Mouse (Mus musculus) embryonic facial prominence, embryonic 12.5 days (tissue): ENCODE measurements around the gene Ipo5. TPM values are rescaled to one million over a fixed set of nuclear protein-coding genes. Genes with fewer than 3 reads are reported as not detected.

Source experiments
- ATAC-seq: fragments of 200-750 bp; cut with Nextera tagmentation; 2 replicates; pipeline ENCODE4 v1.8.0; 2017; ENCODE audit not compliant: insufficient number of reproducible peaks, insufficient read depth, low FRiP score, low TSS enrichment
- H3K27ac ChIP-seq: fragments of 300-500 bp; sonication (generic); 2 replicates; pipeline ENCODE4 v1.5.1; 2016; ENCODE audit warnings: mild to moderate bottlenecking
- H3K27me3 ChIP-seq: fragments of 300-500 bp; sonication (generic); 2 replicates; pipeline ENCODE4 v1.6.1; 2016; ENCODE audit warnings: mild to moderate bottlenecking, moderate library complexity
- H3K36me3 ChIP-seq: fragments of 300-500 bp; sonication (generic); 2 replicates; pipeline ENCODE4 v1.6.1; 2016; ENCODE audit warnings: mild to moderate bottlenecking
- H3K4me1 ChIP-seq: fragments of 300-500 bp; sonication (generic); 2 replicates; pipeline ENCODE4 v1.6.1; 2016
- H3K4me2 ChIP-seq: fragments of 300-500 bp; sonication (generic); replicated peaks from 2 replicates; pipeline ENCODE4 v1.6.1; 2016; ENCODE audit warnings: mild to moderate bottlenecking, moderate library complexity
- H3K4me3 ChIP-seq: fragments of 300-500 bp; sonication (generic); 2 replicates; pipeline ENCODE4 v1.5.1; 2016; ENCODE audit warnings: mild to moderate bottlenecking
- H3K9ac ChIP-seq: fragments of 300-500 bp; sonication (generic); 2 replicates; pipeline ENCODE4 v1.6.1; 2016; ENCODE audit warnings: mild to moderate bottlenecking, moderate library complexity
- H3K9me3 ChIP-seq: fragments of 300-500 bp; sonication (generic); 2 replicates; pipeline ENCODE4 v1.6.1; 2016; ENCODE audit warnings: mild to moderate bottlenecking, moderate library complexity
- WGBS: fragments of 180-500 bp; shearing (Covaris S2); methylation state at CpG from one replicate; pipeline ENCODE4 v1.1.7; 2016; 5-methylcytosine and 5-hydroxymethylcytosine counted together
- polyA plus RNA-seq: library from polyadenylated mRNA; unstranded; fragments of >200 nt; fragmentation: Nextera tagmentation; extraction: Ambion mirVana; gene quantifications from 2 replicates; pipeline ENCODE4 v1.2.1, GENCODE M21; 2016

Gene Ipo5
- polyA plus RNA-seq, result 100 and 102 TPM in 2 replicates

GRCm38 (mm10) chr14:120910733-120911324 is at the start of gene Ipo5:
Gene Ipo5, plus strand, starts transcription at chr14:120911224.
- peak; percentile 97 for ATAC-seq
- under 1% methylated on average over 75 of the region's 83 CpGs for WGBS
- Histone ChIP-seq H3K27me3 (no peaks in the 10 kb centered on the region), H3K4me1 (peaks cover 12% of the 10 kb centered on the region; the same call in 1 of the 2 replicates), H3K36me3 (no peaks in the 10 kb centered on the region), H3K27ac (peak within 1 kb of the TSS; percentile 89), H3K9me3 (no peaks in the 10 kb centered on the region), H3K4me2 (peak within 1 kb of the TSS; percentile 92), H3K9ac (peak within 1 kb of the TSS; percentile 75), H3K4me3 (peak within 1 kb of the TSS; percentile 64)

- 88% methylated on average over 3 of the region's 3 CpGs for WGBS
- ATAC-seq, result no peak
- Histone ChIP-seq H3K36me3 (no peaks in the 10 kb centered on the region), H3K27ac (no peak overlapping the region), H3K9me3 (0 out of 2 replicates have a peak, but pooled peaks cover 2% of the 10 kb centered on the region), H3K9ac (no peak overlapping the region), H3K4me2 (no peak overlapping the region), H3K27me3 (no peaks in the 10 kb centered on the region), H3K4me1 (no peaks in the 10 kb centered on the region), H3K4me3 (no peak overlapping the region)
Measured at GRCm38 (mm10) chr14:120863205-120863604, 47.8 kb upstream of the Ipo5 start.

- Histone ChIP-seq H3K36me3 (no peaks in the 10 kb centered on the region), H3K27me3 (no peaks in the 10 kb centered on the region), H3K4me1 (no peaks in the 10 kb centered on the region), H3K9ac (no peak overlapping the region), H3K27ac (no peak overlapping the region), H3K4me2 (no peak overlapping the region), H3K4me3 (no peak overlapping the region), H3K9me3 (no peaks in the 10 kb centered on the region)
- WGBS, result 84% methylated on average over 4 of the region's 4 CpGs
- ATAC-seq, result no peak
Measured at GRCm38 (mm10) chr14:120864896-120865295, 46.1 kb upstream of the Ipo5 start.

GRCm38 (mm10) chr14:120866573-120866972 is 44.5 kb upstream of the Ipo5 start:
- Histone ChIP-seq H3K4me2 (no peak overlapping the region), H3K27me3 (no peaks in the 10 kb centered on the region), H3K4me1 (no peaks in the 10 kb centered on the region), H3K9ac (no peak overlapping the region), H3K36me3 (no peaks in the 10 kb centered on the region), H3K9me3 (no peaks in the 10 kb centered on the region), H3K4me3 (no peak overlapping the region), H3K27ac (no peak overlapping the region)
- ATAC-seq, result no peak
- 91% methylated on average over 8 of the region's 8 CpGs for WGBS

GRCm38 (mm10) chr14:120867121-120867520 is 43.9 kb upstream of the Ipo5 start:
- no peak overlapping the region for H3K4me2 ChIP-seq
- ATAC-seq, result no peak
- H3K9ac ChIP-seq, result no peak overlapping the region
- no peaks in the 10 kb centered on the region for H3K36me3 ChIP-seq
- H3K9me3 ChIP-seq, result no peaks in the 10 kb centered on the region
- WGBS, result 87% methylated on average over 5 of the region's 5 CpGs
- no peak overlapping the region for H3K27ac ChIP-seq
- no peak overlapping the region for H3K4me3 ChIP-seq
- H3K27me3 ChIP-seq, result no peaks in the 10 kb centered on the region
- H3K4me1 ChIP-seq, result no peaks in the 10 kb centered on the region

GRCm38 (mm10) chr14:120868494-120868893 is 42.5 kb upstream of the Ipo5 start:
- Histone ChIP-seq H3K27me3 (no peaks in the 10 kb centered on the region), H3K4me2 (no peak overlapping the region), H3K4me1 (no peaks in the 10 kb centered on the region), H3K36me3 (no peaks in the 10 kb centered on the region), H3K9ac (no peak overlapping the region), H3K4me3 (no peak overlapping the region), H3K27ac (no peak overlapping the region), H3K9me3 (no peaks in the 10 kb centered on the region)
- 0 out of 2 replicates have a peak, but pooled peaks have one; percentile 47 for ATAC-seq
- 62% methylated on average over 8 of the region's 8 CpGs for WGBS

- Histone ChIP-seq H3K36me3 (no peaks in the 10 kb centered on the region), H3K4me2 (no peak overlapping the region), H3K4me1 (no peaks in the 10 kb centered on the region), H3K9me3 (no peaks in the 10 kb centered on the region), H3K27ac (no peak overlapping the region), H3K9ac (no peak overlapping the region), H3K27me3 (no peaks in the 10 kb centered on the region), H3K4me3 (no peak overlapping the region)
- no peak for ATAC-seq
- 79% methylated on average over 5 of the region's 5 CpGs for WGBS
Measured at GRCm38 (mm10) chr14:120870736-120871135, 40.3 kb upstream of the Ipo5 start.

GRCm38 (mm10) chr14:120874397-120874796 is 36.6 kb upstream of the Ipo5 start:
- Histone ChIP-seq H3K27me3 (no peaks in the 10 kb centered on the region), H3K9ac (no peak overlapping the region), H3K4me3 (no peak overlapping the region), H3K4me2 (no peak overlapping the region), H3K27ac (no peak overlapping the region), H3K9me3 (no peaks in the 10 kb centered on the region), H3K4me1 (no peaks in the 10 kb centered on the region), H3K36me3 (no peaks in the 10 kb centered on the region)
- WGBS, result 87% methylated on average over 7 of the region's 7 CpGs
- ATAC-seq, result no peak

GRCm38 (mm10) chr14:120875144-120875543 is 35.9 kb upstream of the Ipo5 start:
- 70% methylated on average over 9 of the region's 9 CpGs for WGBS

GRCm38 (mm10) chr14:120875811-120876388 is 35.1 kb upstream of the Ipo5 start:
- no peaks in the 10 kb centered on the region for H3K9me3 ChIP-seq
- no peak overlapping the region for H3K4me3 ChIP-seq
- no peak overlapping the region for H3K4me2 ChIP-seq
- WGBS, result 89% methylated on average over 16 of the region's 16 CpGs
- H3K36me3 ChIP-seq, result no peaks in the 10 kb centered on the region
- no peak overlapping the region for H3K9ac ChIP-seq
- H3K4me1 ChIP-seq, result no peaks in the 10 kb centered on the region
- H3K27ac ChIP-seq, result no peak overlapping the region
- no peaks in the 10 kb centered on the region for H3K27me3 ChIP-seq
- ATAC-seq, result no peak

More at GRCm38 (mm10) chr14:120875144-120875543, 35.9 kb upstream of the Ipo5 start:
- ATAC-seq, result no peak
- Histone ChIP-seq H3K27ac (no peak overlapping the region), H3K9me3 (no peaks in the 10 kb centered on the region), H3K9ac (no peak overlapping the region), H3K4me1 (no peaks in the 10 kb centered on the region), H3K4me2 (no peak overlapping the region), H3K36me3 (no peaks in the 10 kb centered on the region), H3K4me3 (no peak overlapping the region), H3K27me3 (no peaks in the 10 kb centered on the region)

GRCm38 (mm10) chr14:120877147-120877546 is 33.9 kb upstream of the Ipo5 start:
- no peak overlapping the region for H3K9ac ChIP-seq
- no peak overlapping the region for H3K4me3 ChIP-seq
- H3K9me3 ChIP-seq, result no peaks in the 10 kb centered on the region
- no peak for ATAC-seq
- H3K4me1 ChIP-seq, result no peaks in the 10 kb centered on the region
- WGBS, result 68% methylated on average over 10 of the region's 10 CpGs
- H3K27ac ChIP-seq, result 0 out of 2 replicates have a peak overlapping the region, but pooled peaks have one; percentile 20
- H3K27me3 ChIP-seq, result no peaks in the 10 kb centered on the region
- no peak overlapping the region for H3K4me2 ChIP-seq
- H3K36me3 ChIP-seq, result no peaks in the 10 kb centered on the region

GRCm38 (mm10) chr14:120879026-120879425 is 32.0 kb upstream of the Ipo5 start:
- Histone ChIP-seq H3K27ac (no peak overlapping the region), H3K9ac (no peak overlapping the region), H3K4me3 (no peak overlapping the region), H3K4me2 (no peak overlapping the region), H3K4me1 (no peaks in the 10 kb centered on the region), H3K36me3 (no peaks in the 10 kb centered on the region), H3K9me3 (no peaks in the 10 kb centered on the region), H3K27me3 (no peaks in the 10 kb centered on the region)
- no peak for ATAC-seq
- WGBS, result 97% methylated on average over 2 of the region's 2 CpGs
